Mouse (Mus musculus) embryonic facial prominence, embryonic 12.5 days (tissue): ENCODE results near the gene Mrgpra2b. TPM values are rescaled to one million over a fixed set of nuclear protein-coding genes. Genes with fewer than 3 reads are reported as not detected.
"Not testable (repeated sequence)": the region's sequence is repeated elsewhere in the genome, so short reads cannot be mapped to it uniquely, and the experiment has no call there.

Experiments
- ATAC-seq: fragments of 200-750 bp; cut with Nextera tagmentation; 2 replicates; pipeline ENCODE4 v1.8.0; 2017; ENCODE audit not compliant: insufficient number of reproducible peaks, insufficient read depth, low FRiP score, low TSS enrichment
- H3K27ac ChIP-seq: fragments of 300-500 bp; sonication (generic); 2 replicates; pipeline ENCODE4 v1.5.1; 2016; ENCODE audit warnings: mild to moderate bottlenecking
- H3K27me3 ChIP-seq: fragments of 300-500 bp; sonication (generic); 2 replicates; pipeline ENCODE4 v1.6.1; 2016; ENCODE audit warnings: mild to moderate bottlenecking, moderate library complexity
- H3K36me3 ChIP-seq: fragments of 300-500 bp; sonication (generic); 2 replicates; pipeline ENCODE4 v1.6.1; 2016; ENCODE audit warnings: mild to moderate bottlenecking
- H3K4me1 ChIP-seq: fragments of 300-500 bp; sonication (generic); 2 replicates; pipeline ENCODE4 v1.6.1; 2016
- H3K4me2 ChIP-seq: fragments of 300-500 bp; sonication (generic); replicated peaks from 2 replicates; pipeline ENCODE4 v1.6.1; 2016; ENCODE audit warnings: mild to moderate bottlenecking, moderate library complexity
- H3K4me3 ChIP-seq: fragments of 300-500 bp; sonication (generic); 2 replicates; pipeline ENCODE4 v1.5.1; 2016; ENCODE audit warnings: mild to moderate bottlenecking
- H3K9ac ChIP-seq: fragments of 300-500 bp; sonication (generic); 2 replicates; pipeline ENCODE4 v1.6.1; 2016; ENCODE audit warnings: mild to moderate bottlenecking, moderate library complexity
- H3K9me3 ChIP-seq: fragments of 300-500 bp; sonication (generic); 2 replicates; pipeline ENCODE4 v1.6.1; 2016; ENCODE audit warnings: mild to moderate bottlenecking, moderate library complexity
- WGBS: fragments of 180-500 bp; shearing (Covaris S2); methylation state at CpG from one replicate; pipeline ENCODE4 v1.1.7; 2016; 5-methylcytosine and 5-hydroxymethylcytosine counted together
- polyA plus RNA-seq: library from polyadenylated mRNA; unstranded; fragments of >200 nt; fragmentation: Nextera tagmentation; extraction: Ambion mirVana; gene quantifications from 2 replicates; pipeline ENCODE4 v1.2.1, GENCODE M21; 2016

The Mrgpra2b gene
- polyA plus RNA-seq = not detected in 2 replicates

DNA sequence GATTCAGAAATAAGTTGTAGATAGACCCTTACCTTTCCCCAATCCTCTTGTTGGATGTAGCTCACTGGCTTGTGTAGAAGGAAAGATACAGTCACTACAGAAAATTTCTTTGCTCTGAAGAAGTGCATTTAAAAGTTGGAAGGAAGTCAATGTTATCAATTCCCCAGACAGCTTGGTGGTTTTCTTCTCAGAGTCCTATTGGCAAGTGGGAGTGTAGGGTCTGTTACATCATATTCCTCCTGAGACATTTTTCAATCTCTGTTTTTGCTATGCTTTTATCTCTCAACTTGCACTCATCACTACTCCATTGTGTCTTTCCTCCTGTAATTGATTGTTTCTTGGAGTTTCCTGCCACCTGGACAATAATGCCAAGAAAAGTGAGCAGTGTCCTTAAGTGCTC is at the start of gene Mrgpra2b:
Mrgpra2b (minus strand) TSS at position 101 of the 400 bp plus-strand sequence.
- Histone ChIP-seq H3K36me3 (no peaks in the 10 kb centered on the region), H3K9me3 (peaks cover 20% of the 10 kb centered on the region; the same call in 1 of the 2 replicates), H3K4me3 (no peak within 1 kb of the TSS), H3K27me3 (no peaks in the 10 kb centered on the region), H3K27ac (no peak within 1 kb of the TSS), H3K4me1 (no peaks in the 10 kb centered on the region), H3K9ac (no peak within 1 kb of the TSS), H3K4me2 (no peak within 1 kb of the TSS)
- ATAC-seq = no peak

- peaks cover 22% of the 10 kb centered on the region for H3K9me3 ChIP-seq
- H3K4me2 ChIP-seq = no peak overlapping the region
- no peak for ATAC-seq
- no peaks in the 10 kb centered on the region for H3K4me1 ChIP-seq
- H3K27me3 ChIP-seq = no peaks in the 10 kb centered on the region
- H3K4me3 ChIP-seq = no peak overlapping the region
- no peak overlapping the region for H3K27ac ChIP-seq
- WGBS = 82% methylated on average over 1 of the region's 1 CpGs
- H3K9ac ChIP-seq = no peak overlapping the region
- H3K36me3 ChIP-seq = no peaks in the 10 kb centered on the region
These were observed 12.3 kb downstream of the Mrgpra2b start for GRCm38 (mm10) chr7:47516379-47516778.

- no peak overlapping the region for H3K4me2 ChIP-seq
- ATAC-seq = no peak
- no peaks in the 10 kb centered on the region for H3K4me1 ChIP-seq
- H3K27ac ChIP-seq = no peak overlapping the region
- H3K27me3 ChIP-seq = no peaks in the 10 kb centered on the region
- peaks cover 22% of the 10 kb centered on the region for H3K9me3 ChIP-seq
- no peak overlapping the region for H3K4me3 ChIP-seq
- H3K36me3 ChIP-seq = no peaks in the 10 kb centered on the region
- H3K9ac ChIP-seq = no peak overlapping the region
- 73% methylated on average over 2 of the region's 2 CpGs for WGBS
These were observed 13.6 kb downstream of the Mrgpra2b start for GRCm38 (mm10) chr7:47515050-47515449.

GRCm38 (mm10) chr7:47502953-47503352 is 25.7 kb downstream of the Mrgpra2b start:
- Histone ChIP-seq H3K4me1 (no peaks in the 10 kb centered on the region), H3K9me3 (peaks cover 5% of the 10 kb centered on the region; the same call in 1 of the 2 replicates), H3K4me3 (no peak overlapping the region), H3K36me3 (no peaks in the 10 kb centered on the region), H3K9ac (no peak overlapping the region), H3K27ac (no peak overlapping the region), H3K4me2 (no peak overlapping the region), H3K27me3 (no peaks in the 10 kb centered on the region)
- WGBS = 77% methylated on average over 4 of the region's 4 CpGs
- no peak for ATAC-seq

GRCm38 (mm10) chr7:47491266-47491665 is 37.4 kb downstream of the Mrgpra2b start:
- H3K9ac ChIP-seq, H3K36me3 ChIP-seq, H3K4me2 ChIP-seq, H3K4me3 ChIP-seq, H3K27me3 ChIP-seq, ATAC-seq, H3K9me3 ChIP-seq, H3K4me1 ChIP-seq, H3K27ac ChIP-seq: not testable (repeated sequence)

GRCm38 (mm10) chr7:47489438-47489837 is 39.2 kb downstream of the Mrgpra2b start:
- ATAC-seq, H3K4me1 ChIP-seq, H3K27ac ChIP-seq, H3K9me3 ChIP-seq, H3K4me3 ChIP-seq, H3K27me3 ChIP-seq, H3K4me2 ChIP-seq, H3K36me3 ChIP-seq, H3K9ac ChIP-seq: not testable (repeated sequence)
- no CpG with 5 or more reads among the region's 1 CpGs for WGBS

- not testable (repeated sequence) for ATAC-seq, H3K4me1 ChIP-seq, H3K9me3 ChIP-seq, H3K36me3 ChIP-seq, H3K27ac ChIP-seq, H3K4me3 ChIP-seq, H3K9ac ChIP-seq, H3K27me3 ChIP-seq, H3K4me2 ChIP-seq
These were observed 45.5 kb downstream of the Mrgpra2b start for GRCm38 (mm10) chr7:47483181-47483580.

DNA sequence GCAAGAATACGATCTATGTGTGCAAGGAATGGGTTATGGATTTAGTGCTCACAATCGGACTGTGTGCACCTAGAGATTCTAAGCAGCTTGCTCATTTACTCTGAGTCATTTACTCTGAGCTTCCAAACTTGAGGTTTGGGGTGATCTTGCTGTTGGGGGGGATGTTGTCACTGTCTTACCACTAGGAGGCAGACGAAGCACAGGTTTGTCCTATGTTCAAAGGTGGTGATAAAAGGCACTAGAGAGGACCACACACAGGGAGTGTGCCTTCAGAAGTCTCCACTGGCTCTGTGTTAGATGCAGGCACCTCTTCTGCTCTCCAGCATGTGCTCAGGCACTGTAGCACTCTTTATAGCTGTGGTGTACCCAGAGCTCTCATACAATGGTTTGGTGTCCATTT is 54.8 kb downstream of the Mrgpra2b start:
- not testable (repeated sequence) for H3K27ac ChIP-seq, H3K36me3 ChIP-seq, H3K4me2 ChIP-seq, H3K4me3 ChIP-seq, H3K27me3 ChIP-seq, H3K4me1 ChIP-seq, H3K9ac ChIP-seq, ATAC-seq, H3K9me3 ChIP-seq
- 54% methylated on average over 2 of the region's 3 CpGs for WGBS

- not testable (repeated sequence) for H3K9ac ChIP-seq, H3K4me3 ChIP-seq
These were observed 63.2 kb downstream of the Mrgpra2b start for GRCm38 (mm10) chr7:47465278-47465981.

DNA sequence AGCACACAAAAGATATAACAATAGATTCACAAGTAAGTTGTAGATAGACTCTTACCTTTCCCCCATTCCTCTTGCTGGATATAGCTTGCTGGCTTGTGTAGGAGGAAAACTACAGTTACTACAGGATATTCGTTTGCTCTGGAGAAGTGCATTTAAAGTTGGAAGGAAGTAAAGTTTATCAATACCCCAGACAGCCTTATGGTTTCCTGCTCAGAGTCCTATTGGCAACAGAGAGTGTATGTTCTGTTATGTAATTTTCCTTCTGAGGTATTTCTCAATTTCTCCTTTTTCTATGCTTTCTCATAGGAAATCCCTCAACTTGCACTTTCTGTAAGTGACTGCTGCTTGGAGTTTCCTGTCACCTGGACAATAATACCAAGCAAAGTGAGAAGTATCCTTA is 76.6 kb downstream of the Mrgpra2b start, which contains the start of gene Mrgpra2a:
Mrgpra2a (minus strand) TSS at position 125 of the 400 bp plus-strand sequence.
- H3K9me3 ChIP-seq, H3K36me3 ChIP-seq, H3K27ac ChIP-seq, H3K4me3 ChIP-seq, H3K9ac ChIP-seq, H3K27me3 ChIP-seq, ATAC-seq, H3K4me2 ChIP-seq, H3K4me1 ChIP-seq: not testable (repeated sequence)
- no CpG with 5 or more reads among the region's 1 CpGs for WGBS

More at GRCm38 (mm10) chr7:47465278-47465981, 63.2 kb downstream of the Mrgpra2b start:
- not testable (repeated sequence) for H3K4me1 ChIP-seq, H3K36me3 ChIP-seq, H3K9me3 ChIP-seq, H3K27ac ChIP-seq, ATAC-seq, H3K27me3 ChIP-seq, H3K4me2 ChIP-seq

- H3K27ac ChIP-seq, H3K4me3 ChIP-seq, ATAC-seq, H3K9ac ChIP-seq, H3K9me3 ChIP-seq, H3K27me3 ChIP-seq, H3K36me3 ChIP-seq, H3K4me1 ChIP-seq, H3K4me2 ChIP-seq: not testable (repeated sequence)
These were observed 82.9 kb downstream of the Mrgpra2b start for GRCm38 (mm10) chr7:47445729-47446128.

DNA sequence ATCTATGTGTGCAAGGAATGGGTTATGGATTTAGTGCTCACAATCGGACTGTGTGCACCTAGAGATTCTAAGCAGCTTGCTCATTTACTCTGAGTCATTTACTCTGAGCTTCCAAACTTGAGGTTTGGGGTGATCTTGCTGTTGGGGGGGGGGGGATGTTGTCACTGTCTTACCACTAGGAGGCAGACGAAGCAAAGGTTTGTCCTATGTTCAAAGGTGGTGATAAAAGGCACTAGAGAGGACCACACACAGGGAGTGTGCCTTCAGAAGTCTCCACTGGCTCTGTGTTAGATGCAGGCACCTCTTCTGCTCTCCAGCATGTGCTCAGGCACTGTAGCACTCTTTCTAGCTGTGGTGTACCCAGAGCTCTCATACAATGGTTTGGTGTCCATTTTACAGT is 92.2 kb downstream of the Mrgpra2b start:
- not testable (repeated sequence) for H3K9me3 ChIP-seq, ATAC-seq, H3K27me3 ChIP-seq, H3K4me3 ChIP-seq, H3K36me3 ChIP-seq, H3K27ac ChIP-seq, H3K9ac ChIP-seq, H3K4me2 ChIP-seq, H3K4me1 ChIP-seq
- 47% methylated on average over 1 of the region's 2 CpGs for WGBS
